Mouse (Mus musculus) small intestine, adult 2 months (tissue): ENCODE measurements around the gene Slc9c1.
A peak's percentile ranks its signal among the peaks of the same experiment; 100 is the strongest.

Source experiments
- CTCF ChIP-seq: fragments of 200-500 bp; IDR thresholded peaks from 2 replicates; pipeline ENCODE4 v1.5.1; 2012; ENCODE audit warnings: low read depth, mild to moderate bottlenecking, control low read depth, inconsistent platforms, low read length, moderate library complexity, mixed read lengths; ENCODE audit not compliant: insufficient replicate concordance, insufficient read length; ENCODE audit errors: extremely low read depth
- POLR2A ChIP-seq: fragments of 200-500 bp; IDR thresholded peaks from 2 replicates; pipeline ENCODE4 v1.6.1; 2012; ENCODE audit warnings: low read depth, mild to moderate bottlenecking, control low read depth, inconsistent platforms, low read length, moderate library complexity

- TF ChIP-seq POLR2A (peak; percentile 66), CTCF (no peak)
These were observed 118.8 kb downstream of the Slc9c1 start, which contains the start of gene BC016579 for GRCm38 (mm10) chr16:45653934-45654332.
